Mouse (Mus musculus) right cerebral cortex, postnatal 14 days (tissue): ENCODE results near the gene Kcp.
A peak's percentile ranks its signal among the peaks of the same experiment; 100 is the strongest.

ENCODE experiments used
- DNase-seq: peaks from one replicate; pipeline ENCODE4 v3.0.0; 2022

Gene Kcp

DNA sequence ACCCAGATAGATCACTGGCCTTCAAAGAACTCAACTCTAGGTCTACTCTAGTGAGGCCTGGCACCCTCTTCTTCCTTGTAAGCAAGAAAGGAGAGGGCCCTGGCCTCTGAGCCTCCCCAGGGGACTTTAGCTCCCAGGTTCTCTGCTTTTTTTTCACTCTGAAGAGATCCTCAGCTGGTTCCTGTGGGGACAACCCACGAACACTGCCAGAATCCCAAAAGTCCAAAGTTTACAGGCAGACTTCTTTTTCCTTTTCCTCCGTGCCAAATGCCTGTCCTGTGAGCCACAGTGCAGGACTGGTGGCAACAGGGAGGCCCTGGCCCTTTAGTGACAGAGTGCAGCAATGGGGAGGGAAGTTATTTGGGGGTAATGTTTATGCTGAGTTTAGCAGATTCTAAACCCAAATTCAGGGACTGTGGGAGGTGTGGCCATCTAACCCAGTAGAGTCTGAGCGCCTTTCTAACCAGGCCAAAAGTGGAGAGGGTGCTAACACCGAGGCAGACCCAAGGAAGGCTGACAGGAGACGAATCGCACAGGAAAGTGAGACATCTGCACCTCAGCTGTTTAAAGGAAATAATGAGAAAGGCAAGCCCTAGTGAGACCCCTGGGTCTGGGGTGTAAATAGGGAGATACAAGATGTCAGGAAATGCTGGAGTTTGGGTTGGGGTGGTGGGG, 15.0 kb upstream of the Kcp start:
- DNase-seq, result no peak

DNA sequence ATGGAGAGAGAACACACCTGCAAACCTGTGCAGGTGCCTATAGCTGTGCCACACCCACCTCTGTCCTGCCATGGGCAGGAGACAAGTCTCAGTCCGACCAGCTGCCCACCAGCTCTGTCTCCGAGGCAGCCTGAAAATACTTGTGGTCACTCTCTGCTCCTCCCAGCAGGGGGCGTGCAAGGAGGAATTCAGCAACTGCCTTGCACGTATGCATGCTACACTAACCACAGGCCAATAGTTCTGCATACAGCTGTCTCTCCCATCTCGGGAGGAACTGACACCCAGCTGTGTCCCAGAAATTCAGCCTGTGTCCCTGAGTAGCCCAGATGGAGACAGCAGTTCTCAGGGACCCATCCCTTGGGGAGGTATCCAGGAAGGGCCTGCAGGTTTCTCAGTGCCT, 9.4 kb upstream of the Kcp start:
- peak; percentile 67 for DNase-seq

DNA sequence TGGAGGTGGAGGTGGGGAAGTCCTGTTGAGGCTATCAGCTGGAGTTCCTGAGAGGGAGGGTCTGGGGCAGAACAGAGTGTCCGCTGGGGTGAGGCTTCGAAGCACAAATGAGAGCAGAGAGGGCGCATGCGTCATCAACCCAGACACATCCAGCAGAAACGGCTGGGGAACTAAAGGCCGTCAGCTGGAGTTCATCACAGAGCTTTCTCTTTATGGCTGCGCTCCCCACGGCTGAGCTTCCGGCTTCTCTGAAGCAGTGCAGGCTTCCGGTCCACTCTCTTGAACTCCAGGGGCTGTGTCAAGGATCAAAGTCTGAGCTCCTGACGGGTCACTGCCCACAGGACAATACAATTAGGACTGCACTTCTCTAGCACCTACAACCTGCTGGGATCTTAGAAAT, 5.5 kb upstream of the Kcp start:
- no peak for DNase-seq

DNA sequence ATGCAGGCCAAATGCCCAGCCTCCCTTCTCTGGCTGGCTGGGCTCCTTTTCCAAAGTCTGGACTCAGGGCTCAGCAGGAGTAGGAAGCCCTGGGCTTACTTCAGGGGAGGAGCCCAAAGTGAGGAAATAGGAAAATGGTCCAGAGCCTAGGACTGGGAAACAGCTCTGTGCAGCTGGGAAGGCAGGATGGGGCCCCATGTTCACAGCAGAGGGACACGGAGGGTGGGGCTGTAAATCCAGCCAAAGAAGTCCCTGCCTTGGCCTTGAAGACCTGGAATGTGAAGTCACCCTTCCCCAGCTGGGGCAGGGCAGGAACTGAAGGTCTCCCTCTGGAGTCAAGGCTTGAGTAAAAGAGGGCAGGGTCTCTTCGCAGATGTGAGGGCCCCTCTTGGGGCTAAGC, 1.3 kb upstream of the Kcp start:
- no peak for DNase-seq

DNA sequence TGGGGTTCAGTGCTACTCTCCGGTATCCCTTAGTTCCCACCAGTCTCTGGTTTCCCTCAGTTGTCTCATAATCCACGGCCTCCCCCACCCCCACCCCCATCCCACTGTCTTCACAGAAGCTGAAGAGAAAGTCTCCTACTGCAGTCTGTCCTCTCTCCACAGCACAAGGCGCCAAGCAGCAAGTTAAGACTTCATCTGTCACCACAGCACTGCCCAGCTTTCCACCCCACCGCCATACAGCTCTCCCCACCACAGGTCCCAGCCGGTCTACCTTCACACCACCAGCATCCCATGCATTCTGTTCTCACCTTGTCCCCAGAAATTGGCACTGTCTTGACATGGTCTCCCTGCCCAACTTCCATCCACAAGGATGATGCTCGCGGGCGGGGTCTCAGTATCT, 918 bp downstream of the Kcp start:
- no peak for DNase-seq

DNA sequence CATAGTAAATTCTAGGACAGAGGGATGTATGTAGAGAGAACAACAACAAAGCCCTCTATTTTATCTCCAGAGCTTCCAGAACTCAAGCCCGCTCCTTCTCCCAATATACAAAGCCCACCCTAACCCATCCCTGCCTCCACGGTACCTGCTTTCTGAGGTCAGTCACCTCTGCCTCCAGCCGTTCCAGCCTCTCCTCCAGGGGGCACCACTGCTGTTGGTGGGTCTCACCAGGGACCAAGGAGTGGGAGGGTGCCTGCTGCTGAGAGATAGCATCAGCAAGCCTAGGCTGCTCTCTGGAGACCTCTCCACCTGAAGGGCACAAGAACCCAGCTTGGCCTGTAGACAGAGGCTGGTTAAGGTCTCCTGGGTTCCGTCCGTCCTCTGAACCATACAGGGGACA, 2.3 kb downstream of the Kcp start:
- no peak for DNase-seq

DNA sequence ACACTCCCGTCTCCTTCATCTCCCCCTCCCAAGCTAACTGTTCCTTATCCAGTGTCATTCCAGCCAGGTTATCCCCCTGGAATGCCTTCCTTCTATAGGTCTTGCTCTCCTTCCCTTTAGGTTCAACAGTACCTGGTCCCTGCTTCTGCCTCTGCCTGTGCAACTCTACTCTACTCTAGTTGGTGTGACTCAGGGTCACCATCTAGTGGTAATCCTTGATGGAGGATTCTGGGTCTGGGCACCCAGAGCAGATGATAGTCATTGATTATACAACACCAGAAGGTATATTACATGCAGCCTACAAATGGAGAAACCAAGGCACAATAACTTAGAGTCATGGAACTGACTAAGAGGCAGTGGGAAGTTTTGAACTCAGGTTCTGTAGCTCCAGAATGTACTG, 6.2 kb downstream of the Kcp start:
- DNase-seq, result no peak

DNA sequence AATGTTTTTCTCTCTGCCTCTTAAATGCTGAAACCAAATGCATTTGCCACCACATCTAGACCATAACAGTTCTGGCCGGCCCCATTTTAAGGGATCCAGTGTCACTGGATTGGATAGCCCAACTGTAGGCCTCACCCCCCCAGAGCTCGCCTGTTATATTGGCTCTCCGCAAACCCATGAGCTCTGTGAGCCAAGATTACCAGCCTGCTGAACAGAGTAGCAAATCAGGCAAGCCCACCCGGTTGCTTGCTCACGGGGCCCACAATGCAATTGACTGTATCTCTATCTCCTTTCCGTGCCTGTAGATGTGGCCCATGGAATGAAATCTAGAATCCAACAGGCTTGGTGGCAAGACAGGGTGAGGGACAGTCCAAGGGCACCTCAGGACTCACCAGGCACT, 6.9 kb downstream of the Kcp start:
- DNase-seq, result no peak

DNA sequence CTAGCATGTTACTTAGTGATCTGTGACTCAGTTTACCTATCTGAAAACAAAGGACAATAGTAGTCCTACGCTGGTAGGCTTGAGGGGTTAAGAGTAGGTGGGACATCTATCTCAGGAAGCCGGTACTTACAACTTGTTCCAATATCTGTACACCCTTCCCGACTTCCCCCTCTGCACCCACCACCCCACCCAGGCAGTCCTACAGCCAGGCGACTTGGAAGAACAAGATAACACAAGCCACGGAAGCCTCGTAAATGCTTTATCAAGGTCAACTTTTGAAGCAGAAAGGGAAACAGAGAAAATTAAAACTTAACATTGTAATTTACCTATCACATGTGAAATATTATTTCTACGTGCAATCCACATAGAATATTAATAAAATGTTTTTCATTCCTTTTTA, 7.6 kb downstream of the Kcp start:
- DNase-seq, result no peak

DNA sequence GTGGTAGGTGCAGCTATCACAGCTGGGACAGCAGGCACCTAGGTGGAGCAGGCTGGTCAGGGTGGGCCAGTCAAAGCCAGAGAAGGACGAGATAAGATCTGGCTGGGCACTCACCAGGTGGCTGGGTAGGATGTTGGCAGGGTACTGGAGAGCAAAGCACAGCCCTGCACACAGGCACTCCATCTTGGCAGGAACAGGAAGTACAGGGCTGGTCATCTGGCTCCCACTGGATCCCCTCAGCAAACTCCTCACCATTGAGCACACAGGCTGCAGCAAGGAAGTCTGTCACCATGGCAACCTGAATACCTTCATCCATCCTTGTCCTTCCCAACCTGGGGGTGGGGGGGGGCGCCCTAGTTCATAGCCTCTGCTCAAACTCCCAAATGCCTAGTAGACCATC, 10.0 kb downstream of the Kcp start:
- no peak for DNase-seq

DNA sequence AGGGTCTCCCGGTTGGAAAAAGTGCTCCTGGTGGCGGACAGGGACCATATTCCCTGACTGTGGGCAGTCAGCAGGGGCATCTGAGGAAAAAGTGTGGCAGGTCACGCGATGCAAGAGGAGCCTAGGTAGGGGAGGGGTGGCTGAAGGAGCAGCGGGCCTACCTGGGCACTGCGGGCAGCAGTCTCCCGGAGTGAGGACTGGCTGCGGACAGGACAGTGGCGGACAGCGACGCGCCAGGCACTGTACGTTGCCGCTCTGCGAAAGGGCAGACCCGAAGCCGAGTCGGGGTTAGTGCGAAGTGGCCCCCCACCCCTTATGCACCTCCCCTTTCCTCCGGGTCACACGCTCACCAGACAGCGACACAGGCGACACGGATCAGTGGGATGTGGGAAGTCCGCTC, 11.5 kb downstream of the Kcp start:
- DNase-seq, result no peak

DNA sequence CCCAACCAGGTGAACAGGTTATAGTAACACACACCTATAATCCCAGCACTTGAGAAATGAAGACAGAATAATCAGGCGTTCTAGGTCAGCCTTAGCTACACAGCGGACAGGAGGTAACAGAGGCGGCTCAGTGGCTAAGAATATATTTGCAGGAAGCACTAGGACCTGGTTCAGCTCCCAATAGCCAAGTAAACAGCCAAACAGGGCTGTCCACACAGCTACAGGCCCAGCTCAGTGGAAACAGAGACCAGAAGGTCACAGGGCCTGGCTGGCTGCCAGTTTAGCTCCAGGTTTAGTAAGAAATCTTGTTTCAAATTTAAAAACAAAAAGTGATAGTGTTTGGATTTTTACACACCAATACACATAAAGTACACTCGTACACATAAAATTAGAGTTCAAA, 13.7 kb downstream of the Kcp start:
- no peak for DNase-seq

DNA sequence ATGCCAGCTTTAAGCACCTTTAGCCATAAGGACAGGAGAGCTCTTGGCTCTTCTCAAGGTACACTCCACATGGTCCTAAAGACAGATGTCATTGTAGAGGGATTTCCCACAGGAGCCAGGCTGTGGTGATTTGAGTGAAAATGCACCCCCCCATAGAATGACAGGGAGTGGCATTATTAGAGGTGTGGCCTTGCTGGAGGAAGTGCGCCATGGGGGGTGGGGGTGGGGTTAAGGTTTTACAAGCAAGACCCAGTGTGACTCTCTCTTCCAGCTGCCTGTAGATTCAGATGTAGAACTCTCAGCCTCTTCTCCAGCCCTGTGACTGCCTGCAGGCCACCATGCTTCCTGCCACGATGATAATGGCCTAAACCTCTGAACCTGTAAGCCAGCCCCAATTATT, 21.8 kb downstream of the Kcp start:
- DNase-seq, result no peak

DNA sequence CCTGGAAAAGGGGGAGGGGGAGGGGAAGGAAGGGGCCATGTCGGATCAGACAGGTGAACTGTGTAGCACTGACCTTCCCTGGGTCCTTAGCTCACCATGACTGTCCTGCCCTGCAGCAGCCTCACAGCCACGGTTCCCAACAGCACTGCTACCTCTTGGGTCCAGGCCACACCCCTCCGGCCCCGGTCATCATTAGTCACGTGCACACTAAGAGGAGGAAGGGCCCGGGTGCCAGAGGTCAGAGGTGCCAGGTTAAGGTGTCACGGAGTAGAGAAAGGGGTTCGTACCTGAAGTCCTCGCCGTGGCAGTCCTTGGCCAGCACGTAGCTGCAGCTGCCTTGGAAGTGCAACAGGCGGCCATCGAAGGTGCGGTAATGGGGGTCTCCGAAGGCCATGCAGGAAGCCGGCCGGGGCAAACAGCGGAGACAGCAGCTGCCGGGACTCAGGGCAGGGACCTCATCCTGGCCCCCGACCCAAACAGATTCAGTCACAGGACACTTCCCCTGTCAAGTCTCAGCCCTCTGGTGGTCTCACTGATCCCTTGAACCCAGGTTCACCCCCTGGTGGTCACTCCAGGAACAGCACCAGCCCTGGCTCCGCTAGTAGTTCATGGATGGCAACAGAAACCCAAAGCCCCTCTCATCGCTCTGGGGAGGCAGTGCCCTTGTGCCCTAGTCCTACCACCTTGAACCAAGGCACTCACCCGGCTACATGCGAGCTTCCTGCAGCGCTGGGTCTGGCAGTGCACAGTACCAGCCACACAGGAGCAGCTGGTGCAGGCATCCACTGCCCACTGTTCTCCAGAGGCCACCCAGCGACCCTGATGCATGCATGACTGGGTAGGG, 22.8 kb downstream of the Kcp start:
- peak; percentile 67 for DNase-seq

DNA sequence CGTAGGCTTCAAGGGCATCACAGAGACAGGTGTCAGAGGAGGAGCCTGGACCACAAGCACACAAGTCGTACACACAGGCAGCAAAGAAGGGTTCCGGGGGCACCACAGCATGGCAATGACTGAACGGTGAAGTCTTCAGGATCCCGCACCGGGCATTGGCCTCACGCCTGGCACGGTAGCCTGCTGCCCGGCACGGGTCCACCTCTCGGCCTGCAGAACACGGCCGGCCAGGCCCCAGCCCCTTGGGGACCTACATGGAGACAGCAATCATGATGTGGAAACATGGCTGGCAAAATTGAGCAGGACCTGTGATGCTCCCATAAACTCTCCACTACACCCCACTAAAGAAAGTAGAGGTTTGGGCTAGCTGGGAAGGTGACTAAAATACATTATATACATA, 25.1 kb downstream of the Kcp start:
- no peak for DNase-seq

DNA sequence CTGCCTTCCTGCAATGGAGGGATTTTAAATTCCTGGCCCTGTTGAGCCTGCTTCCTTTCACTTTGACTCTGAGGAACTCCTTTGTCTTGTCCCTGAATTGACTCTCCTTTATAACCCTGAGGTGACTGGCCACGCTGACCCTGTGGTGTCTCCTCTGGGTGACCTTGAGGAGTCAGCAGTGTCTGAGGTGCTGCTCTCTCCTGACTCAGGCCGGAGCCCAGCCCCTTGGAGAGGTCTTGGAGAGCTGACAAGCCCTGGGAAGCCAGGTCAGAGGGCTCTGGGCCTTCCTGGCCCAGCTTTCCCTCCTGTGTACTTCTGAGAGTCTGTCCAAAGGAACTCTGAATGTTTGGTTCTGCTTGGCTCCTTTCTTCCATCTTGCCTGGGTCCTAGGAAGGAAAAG, 33.0 kb downstream of the Kcp start:
- DNase-seq, result no peak

DNA sequence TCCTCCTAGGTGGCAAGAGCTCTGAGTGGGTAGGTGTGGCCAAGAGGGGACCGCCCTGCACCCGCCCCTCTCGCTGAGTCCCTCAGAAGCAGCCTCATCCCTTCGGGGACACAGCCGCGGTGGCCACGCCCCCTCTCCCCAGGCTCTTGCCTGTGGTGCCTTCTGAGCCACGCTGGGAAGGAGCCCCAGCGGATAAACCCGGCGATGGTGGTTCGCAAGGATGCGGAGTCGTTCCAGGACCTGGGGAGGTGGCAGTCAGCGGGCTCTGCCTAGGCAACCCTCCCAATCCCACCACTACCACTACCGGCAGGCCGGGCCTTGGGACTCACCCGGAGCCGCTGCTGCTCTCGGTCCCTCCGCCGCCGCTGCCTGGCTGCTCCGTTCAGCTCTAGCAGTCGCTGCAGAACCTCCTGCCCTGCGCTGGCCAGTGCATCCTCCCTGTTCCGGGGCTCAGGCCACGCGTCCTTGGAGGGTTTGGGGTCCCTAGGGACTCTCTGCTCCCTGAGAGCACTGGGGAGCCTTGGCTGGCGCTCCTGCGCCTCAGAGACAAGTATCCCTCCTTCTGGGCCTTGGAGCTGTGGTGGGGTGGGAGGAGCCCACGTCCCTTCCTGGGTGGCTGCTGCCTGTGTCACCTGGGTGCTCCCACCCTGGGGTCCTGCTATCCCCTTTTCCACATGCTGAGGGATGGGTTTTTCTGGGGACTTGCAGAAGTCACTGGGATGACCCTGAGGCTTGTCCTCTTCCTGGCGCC, 33.6 kb downstream of the Kcp start:
- peak; percentile 72 for DNase-seq

DNA sequence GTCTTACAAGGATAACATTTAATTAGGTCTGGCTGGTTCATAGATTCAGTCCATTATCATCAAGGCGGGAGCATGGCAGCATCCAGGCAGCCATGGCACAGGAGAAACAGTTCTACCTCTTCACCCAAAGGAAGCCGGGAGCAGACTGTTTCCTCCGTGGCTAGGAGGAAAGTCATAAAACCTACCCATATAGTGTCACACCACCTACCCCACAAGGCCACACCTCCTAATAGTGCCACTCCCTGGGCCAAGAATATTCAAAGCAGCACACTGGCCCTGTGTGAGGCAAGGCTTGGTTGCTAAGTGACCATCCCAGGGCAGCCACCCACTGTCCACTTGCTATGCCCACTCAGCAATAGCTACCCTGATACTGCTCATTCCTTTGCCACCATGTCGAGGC, 36.6 kb downstream of the Kcp start, which contains the start of gene Atp6v1fnb:
Gene Atp6v1fnb (plus strand): TSS at position 301 of the 400 bp plus-strand sequence.
- DNase-seq, result no peak

DNA sequence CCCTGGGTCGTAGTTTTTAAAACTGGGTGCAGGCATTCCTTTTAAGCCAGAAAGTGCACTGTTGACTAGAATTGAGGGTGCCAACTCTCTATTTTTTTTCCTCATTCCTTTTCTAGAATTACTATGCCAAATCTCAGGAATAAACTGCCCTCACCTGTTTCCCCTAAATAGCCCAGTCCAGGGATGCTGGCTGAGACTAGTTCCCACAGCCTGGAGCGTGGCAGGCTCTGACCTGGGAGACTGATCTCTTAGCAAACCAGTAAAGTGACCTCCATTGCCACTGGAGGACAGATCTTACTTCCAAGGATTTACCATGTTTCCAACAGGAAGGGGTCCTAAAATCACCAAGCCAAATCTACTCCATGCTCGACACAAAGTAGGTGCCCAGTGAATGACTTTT, 38.9 kb downstream of the Kcp start:
- DNase-seq, result no peak

DNA sequence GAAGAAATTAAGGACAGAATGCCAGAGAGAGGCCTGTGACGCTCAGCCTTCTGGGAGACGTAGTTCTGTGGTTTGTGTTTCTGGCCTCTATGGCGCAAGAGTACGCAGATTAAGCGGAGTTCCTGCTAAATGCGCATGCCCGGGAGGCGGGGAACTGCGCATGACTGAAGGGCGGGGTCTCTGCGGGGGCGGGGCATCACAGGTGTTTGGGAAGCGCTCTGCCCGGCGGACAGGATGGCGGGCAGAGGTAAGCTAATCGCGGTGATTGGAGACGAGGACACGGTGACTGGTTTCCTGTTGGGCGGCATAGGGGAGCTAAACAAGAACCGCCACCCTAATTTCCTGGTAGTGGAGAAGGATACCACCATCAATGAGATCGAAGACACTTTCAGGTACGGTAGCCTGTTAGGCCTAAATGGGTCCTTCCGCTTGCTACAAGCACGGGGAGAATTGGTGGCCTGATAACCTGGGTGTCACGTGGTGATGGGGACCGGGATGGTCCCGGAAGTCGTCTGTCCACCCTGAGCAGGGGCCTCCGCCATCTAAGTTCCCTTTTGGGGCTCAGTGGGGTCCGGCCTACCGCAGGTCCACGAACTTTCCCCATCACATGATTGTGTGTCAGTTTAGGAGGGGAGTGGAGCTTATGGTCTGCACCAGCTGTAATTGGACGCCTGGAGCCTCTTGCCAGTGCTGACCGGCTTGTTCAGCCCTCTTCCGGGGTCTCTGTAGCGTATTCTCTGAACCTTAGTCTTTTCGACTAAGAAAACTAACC, 40.0 kb downstream of the Kcp start, which contains the start of gene Atp6v1f:
Gene Atp6v1f (plus strand): TSS at position 136 of the 772 bp plus-strand sequence.
- DNase-seq, result peak; percentile 93

DNA sequence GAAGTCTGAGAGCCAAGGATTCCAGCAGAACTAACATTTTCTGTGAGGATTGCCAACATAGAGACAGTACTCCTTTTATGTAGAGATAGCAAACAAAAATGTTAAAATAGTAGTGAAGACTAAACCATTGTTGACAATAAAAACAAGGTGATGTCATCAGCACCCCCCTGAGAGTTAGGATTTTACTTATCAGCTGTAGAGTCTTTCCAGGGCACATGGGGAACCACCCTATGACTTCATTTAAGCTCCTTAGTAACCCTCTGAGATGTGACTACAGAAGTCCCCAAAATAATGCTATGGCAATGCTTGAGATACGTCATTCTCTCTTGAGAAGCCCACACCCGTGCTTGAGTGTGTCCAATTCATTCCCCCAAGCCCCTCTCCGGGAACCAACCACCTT, 44.4 kb downstream of the Kcp start:
- DNase-seq, result no peak

DNA sequence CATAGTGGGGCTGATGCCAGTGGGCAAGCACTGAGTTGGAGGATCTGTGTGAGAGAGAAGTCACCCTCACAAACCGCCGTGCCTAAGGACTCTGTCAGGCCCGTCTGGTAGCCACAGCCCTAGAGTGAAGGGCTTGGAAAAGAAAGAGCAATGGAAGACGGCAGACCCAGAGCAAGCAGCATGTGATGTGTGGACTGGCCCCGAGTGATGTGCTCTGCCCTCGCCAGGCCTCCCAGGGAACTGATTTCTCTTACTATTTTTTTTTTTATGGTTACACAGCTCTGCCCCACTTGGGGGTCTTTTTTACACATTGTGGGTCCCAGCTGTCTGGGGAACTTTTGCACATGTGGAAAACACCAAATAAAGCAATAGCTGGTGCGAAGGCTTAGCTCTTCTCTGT, 46.2 kb downstream of the Kcp start:
- DNase-seq, result no peak

DNA sequence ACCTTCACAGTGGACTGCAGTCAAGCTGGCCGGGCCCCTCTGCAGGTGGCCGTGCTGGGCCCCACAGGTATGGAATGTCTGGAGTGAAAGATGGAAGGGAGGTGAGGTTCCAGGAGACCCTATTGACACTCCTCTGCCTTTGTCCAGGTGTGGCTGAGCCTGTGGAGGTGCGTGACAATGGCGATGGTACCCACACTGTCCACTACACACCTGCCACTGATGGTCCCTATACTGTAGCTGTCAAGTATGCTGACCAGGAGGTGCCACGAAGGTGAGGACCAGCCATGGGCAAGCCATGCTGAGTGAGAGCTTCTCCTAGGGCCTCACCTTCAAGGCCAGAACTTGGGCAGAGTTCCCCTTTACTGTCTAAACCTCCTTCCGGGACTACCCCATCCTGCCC, 57.1 kb downstream of the Kcp start:
- no peak for DNase-seq
